In genomic region chr9:67904355-67904754, GRCm38 (mm10) we compare ENCODE assay signal across 21 mouse cellular contexts.
A peak's percentile ranks its signal among the peaks of the same experiment; 100 is the strongest.
DNase-seq lines count a peak whose midpoint lies in the region; ATAC-seq and TF ChIP-seq lines count a peak whose summit lies in the region.
"Had no signal": no experiment of that assay in that cellular context is flagged by ENCODE, and none has a peak within 500 bp of the region (broad histone marks: within the 10 kb centered on the region; RNA-seq: fewer than 3 reads in every experiment).

No protein-coding gene starts in this region.

- H3K27me3 ChIP-seq in heart, embryonic 12.5 days (replicated peaks), result no peaks in the 10 kb centered on the region
- H3K27me3 ChIP-seq in heart, embryonic 10.5 days (ENCODE audit: insufficient read depth, poor library complexity, severe bottlenecking), result no peaks in the 10 kb centered on the region
- H3K27me3 ChIP-seq in CH12.LX (replicated peaks), result no peaks in the 10 kb centered on the region
- H3K27me3 ChIP-seq: embryonic facial prominence, embryonic 12.5 days; forebrain, embryonic 13.5 days; forebrain, embryonic 15.5 days; Patski had no signal

- no peak for DNase-seq in heart, embryonic 10.5 days (ENCODE audit: low spot score)
- DNase-seq in CH12.LX (ENCODE audit: extremely low read depth), result peak; percentile 23
- DNase-seq in induced T-regulatory cell, adult 2 months (ENCODE audit: low read depth), result peak; percentile 55
- DNase-seq in layer of hippocampus, postnatal 36 days, result no peak
- DNase-seq: adrenal gland, adult 8-10 months; adrenal gland, postnatal 14 days; adrenal gland, postnatal 36 days; cerebellum, adult 11-12 months; cerebellum, adult 2 months; cerebellum, adult 9-10 months; cerebellum, postnatal 10 days; cerebellum, postnatal 25 days; forebrain, postnatal 0 days had no signal

- no peaks in the 10 kb centered on the region for H3K9me3 ChIP-seq in heart, embryonic 12.5 days (replicated peaks)
- no peaks in the 10 kb centered on the region for H3K9me3 ChIP-seq in heart, embryonic 10.5 days
- H3K9me3 ChIP-seq in CH12.LX (replicated peaks; ENCODE audit: low read length), result no peaks in the 10 kb centered on the region
- H3K9me3 ChIP-seq: embryonic facial prominence, embryonic 10.5 days; embryonic facial prominence, embryonic 12.5 days; forebrain, embryonic 13.5 days; forebrain, embryonic 15.5 days; G1E had no signal

- no peaks in the 10 kb centered on the region for H3K79me2 ChIP-seq in CH12.LX (replicated peaks; ENCODE audit: control insufficient read depth, extremely low read depth, insufficient read depth, poor library complexity, severe bottlenecking)

- TF ChIP-seq CTCF in CH12.LX (conservative IDR thresholded peaks at IDR 0.05 in 1 of 2, IDR thresholded peaks at IDR 0.05 in 1 of 2; ENCODE audit: low read depth in 2 of 2, low read length in 2 of 2), result no peak

- no peak overlapping the region for H3K9ac ChIP-seq in heart, embryonic 12.5 days
- H3K9ac ChIP-seq in CH12.LX (ENCODE audit: insufficient read depth, low read depth), result no peak overlapping the region; the same call in 1 of the 2 replicates
- H3K9ac ChIP-seq: embryonic facial prominence, embryonic 12.5 days; forebrain, embryonic 13.5 days; forebrain, embryonic 15.5 days; forebrain, postnatal 0 days had no signal

- H3K4me1 ChIP-seq in heart, embryonic 12.5 days (replicated peaks), result peaks cover 9% of the 10 kb centered on the region
- peaks cover 13% of the 10 kb centered on the region; the same call in 1 of the 2 replicates for H3K4me1 ChIP-seq in heart, embryonic 10.5 days
- peaks cover 0 to 14% of the 10 kb centered on the region in 2 experiments; a peak in 1 of 4 replicates for H3K4me1 ChIP-seq in CH12.LX (ENCODE audit: control insufficient read depth in 1 of 2, insufficient read depth in 2 of 2)
- H3K4me1 ChIP-seq: embryonic facial prominence, embryonic 10.5 days; embryonic facial prominence, embryonic 12.5 days; forebrain, embryonic 13.5 days; forebrain, embryonic 15.5 days had no signal

- H3K4me2 ChIP-seq in heart, embryonic 12.5 days, result no peak overlapping the region
- peak overlapping the region; percentile 32; the same call in 1 of the 2 replicates for H3K4me2 ChIP-seq in CH12.LX (ENCODE audit: insufficient read depth, low read depth, poor library complexity, severe bottlenecking)
- H3K4me2 ChIP-seq: embryonic facial prominence, embryonic 12.5 days; forebrain, embryonic 13.5 days; forebrain, embryonic 15.5 days had no signal

- peak; percentile 11; the same call in 1 of the 2 replicates for TF ChIP-seq EP300 in CH12.LX (IDR thresholded peaks at IDR 0.05; ENCODE audit: low read length)

- dilution Hi-C loops in CH12.LX (cut with MboI; ENCODE audit: extremely low pct_ligation_motif_present, extremely low pct_unique_long_range_greater_than_20kb, low sequenced_read_pairs), result no loop called here

- in situ Hi-C loops in CH12.LX (cut with MboI; ENCODE audit: low pct_ligation_motif_present, low pct_unique_long_range_greater_than_20kb, low sequenced_read_pairs), result no loop called here

- H3K27ac ChIP-seq in heart, embryonic 12.5 days (ENCODE audit: poor library complexity, severe bottlenecking), result 0 out of 2 replicates have a peak overlapping the region, but pooled peaks have one; percentile 16
- no peak overlapping the region for H3K27ac ChIP-seq in heart, embryonic 10.5 days
- H3K27ac ChIP-seq in CH12.LX (ENCODE audit: insufficient read depth, low read depth), result peak overlapping the region; percentile 52
- H3K27ac ChIP-seq: embryonic facial prominence, embryonic 10.5 days; embryonic facial prominence, embryonic 12.5 days; forebrain, embryonic 13.5 days; forebrain, embryonic 15.5 days had no signal

- no peak overlapping the region for H3K4me3 ChIP-seq in heart, embryonic 12.5 days
- H3K4me3 ChIP-seq in heart, embryonic 10.5 days, result no peak overlapping the region
- H3K4me3 ChIP-seq in CH12.LX (replicated peaks in 1 of 3; ENCODE audit: low read depth in 2 of 3, low read length in 2 of 3, poor library complexity in 1 of 3), result no peak overlapping the region
- H3K4me3 ChIP-seq: embryonic facial prominence, embryonic 10.5 days; embryonic facial prominence, embryonic 12.5 days; forebrain, embryonic 13.5 days; forebrain, embryonic 15.5 days had no signal

- no peak for ATAC-seq in heart, embryonic 12.5 days (ENCODE audit: insufficient number of reproducible peaks, low FRiP score)
- ATAC-seq: activated CD4-positive, CD25-positive, alpha-beta regulatory T cell, adult 4 months; forebrain, embryonic 13.5 days; forebrain, embryonic 15.5 days; forebrain, postnatal 0 days; Patski had no signal

- 47% methylated on average over 6 of the region's 6 CpGs for WGBS in heart, embryonic 12.5 days
- 45% methylated on average over 6 of the region's 6 CpGs for WGBS in heart, embryonic 10.5 days

- H3K36me3 ChIP-seq in heart, embryonic 12.5 days, result peaks cover 44% of the 10 kb centered on the region
- H3K36me3 ChIP-seq in heart, embryonic 10.5 days, result peaks cover 34% of the 10 kb centered on the region
- H3K36me3 ChIP-seq in CH12.LX (replicated peaks in 1 of 2; ENCODE audit: control insufficient read depth in 1 of 2, insufficient read depth in 1 of 2, low read length in 1 of 2), result peaks cover 27 to 76% of the 10 kb centered on the region in 2 experiments

- no peak for TF ChIP-seq RAD21 in CH12.LX (IDR thresholded peaks at IDR 0.05; ENCODE audit: low read depth, low read length)

- TF ChIP-seq POLR2A in CH12.LX (IDR thresholded peaks at IDR 0.05; ENCODE audit: low read depth, low read length), result no peak

TF ChIP-seq in CH12.LX, 34 proteins besides CTCF, POLR2A, EP300 and RAD21:
- TF ChIP-seq POLR2AphosphoS2 (IDR thresholded peaks at IDR 0.05; ENCODE audit: low read depth, low read length), result no peak
- TF ChIP-seq NRF1 (IDR thresholded peaks at IDR 0.05; ENCODE audit: low read depth, low read length), result no peak
- peak; percentile 42; the same call in 1 of the 2 replicates for TF ChIP-seq SIN3A (IDR thresholded peaks at IDR 0.05; ENCODE audit: low read length)
- no peak for TF ChIP-seq UBTF (IDR thresholded peaks at IDR 0.05; ENCODE audit: low read depth, low read length)
- TF ChIP-seq HCFC1 (IDR thresholded peaks at IDR 0.05; ENCODE audit: low read depth, low read length), result no peak
- TF ChIP-seq ZMIZ1 (IDR thresholded peaks at IDR 0.05; ENCODE audit: low read depth, low read length), result no peak
- no peak for TF ChIP-seq JUN (IDR thresholded peaks at IDR 0.05; ENCODE audit: insufficient read depth, low read depth, low read length)
- TF ChIP-seq IRF4 (IDR thresholded peaks at IDR 0.05; ENCODE audit: low read depth, low read length), result peak; percentile 51
- TF ChIP-seq BHLHE40 (IDR thresholded peaks at IDR 0.05; ENCODE audit: low read depth, low read length), result no peak

Comparison
In these comparisons a context has a peak if more than half of its experiments do, and no peak if none do; other contexts are left out.
1. DNase-seq: peak in CH12.LX (single experiment) and induced T-regulatory cell, adult 2 months (single experiment); none in heart, embryonic 10.5 days (single experiment) and layer of hippocampus, postnatal 36 days (0 of 2).